Mouse (Mus musculus): ENCODE data around the gene Gm11639.

DNA sequence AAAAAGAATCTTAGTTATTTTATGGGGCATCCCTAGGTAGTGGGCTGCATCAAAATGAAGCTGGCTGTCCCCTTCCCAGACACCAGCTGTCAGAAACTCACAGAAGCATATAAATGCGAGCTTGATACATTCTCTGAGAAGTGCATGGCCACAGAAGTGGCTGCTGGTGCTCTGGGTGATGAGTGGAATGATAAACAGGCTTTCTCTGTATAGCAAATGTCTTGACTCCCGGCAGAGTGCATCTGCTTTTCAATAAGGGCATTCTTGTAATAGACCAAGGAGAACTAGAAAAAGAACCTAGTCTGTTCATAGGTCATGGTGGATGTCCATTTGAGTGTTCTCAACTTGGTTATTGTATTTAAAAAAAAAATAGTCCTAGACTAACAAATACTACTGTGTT, 345.6 kb downstream of the Gm11639 start:
- TF ChIP-seq USF1 (IDR thresholded peaks at IDR 0.05; ENCODE audit: low read depth, low read length): no peak
- TF ChIP-seq TBP (conservative IDR thresholded peaks at IDR 0.05; ENCODE audit: low read depth, low read length): no peak
- TF ChIP-seq CTCF (conservative IDR thresholded peaks at IDR 0.05 in 1 of 2, IDR thresholded peaks at IDR 0.05 in 1 of 2; ENCODE audit: low read depth in 2 of 2, low read length in 2 of 2): no peak
- TF ChIP-seq POLR2A (IDR thresholded peaks at IDR 0.05; ENCODE audit: low read depth, low read length): no peak
- no peak for TF ChIP-seq CHD2 (IDR thresholded peaks at IDR 0.05; ENCODE audit: low read length)
- no peak for TF ChIP-seq UBTF (IDR thresholded peaks at IDR 0.05; ENCODE audit: low read depth, low read length)
- no peak for TF ChIP-seq RAD21 (IDR thresholded peaks at IDR 0.05; ENCODE audit: low read depth, low read length)
- TF ChIP-seq RCOR1 (conservative IDR thresholded peaks at IDR 0.05; ENCODE audit: low read depth, low read length): no peak
- TF ChIP-seq ZC3H11A (IDR thresholded peaks at IDR 0.05; ENCODE audit: low read depth, low read length): no peak
- no peak for TF ChIP-seq HCFC1 (IDR thresholded peaks at IDR 0.05; ENCODE audit: low read depth, low read length)
- no peak for TF ChIP-seq TCF12 (IDR thresholded peaks at IDR 0.05; ENCODE audit: low read depth, low read length)
- no peak for TF ChIP-seq USF2 (conservative IDR thresholded peaks at IDR 0.05; ENCODE audit: low read depth, low read length)
- no peak for TF ChIP-seq ZMIZ1 (IDR thresholded peaks at IDR 0.05; ENCODE audit: low read depth, low read length)
- TF ChIP-seq NELFE (IDR thresholded peaks at IDR 0.05; ENCODE audit: low read depth, low read length): no peak

All from CH12.LX (cell line).